Mouse (Mus musculus) gastrocnemius, postnatal 10 days (tissue): ENCODE measurements around the gene Strap. TPM values are rescaled to one million over a fixed set of nuclear protein-coding genes. Genes with fewer than 3 reads are reported as not detected.
"Not testable (repeated sequence)": the region's sequence is repeated elsewhere in the genome, so short reads cannot be mapped to it uniquely, and the experiment has no call there.

ENCODE experiments used
- DNase-seq: peaks from one replicate; pipeline ENCODE4 v3.0.0; 2021; ENCODE audit warnings: mixed read lengths
- long read RNA-seq, 2 experiments: library from polyadenylated mRNA; stranded (forward); transcript quantifications; one replicate each; pipeline ENCODE4 v2.0.0; 2021
- total RNA-seq, 2 experiments: library from RNA; stranded (reverse); gene quantifications; 2 replicates each; pipeline ENCODE4 v1.2.3; 2021

Strap gene
- total RNA-seq, result 10 to 100 TPM; 91.5 to 92.5 TPM
- long read RNA-seq, experiment 1, transcript Strap-201 (10 exons, 2,650 nt), result major isoform, 156 of 163 reads
- long read RNA-seq, experiment 1, partial matches to known transcripts, result 4 of 163 reads
- long read RNA-seq, experiment 1, other reads (novel, unspliced or antisense), result 3 of 163 reads
- long read RNA-seq, experiment 2, transcript Strap-201 (10 exons, 2,650 nt), result major isoform, 151 of 154 reads
- long read RNA-seq, experiment 2, partial matches to known transcripts, result 0 of 154 reads
- long read RNA-seq, experiment 2, other reads (novel, unspliced or antisense), result 2 of 154 reads

GRCm38 (mm10) chr6:137734846-137735609 lies at the start of gene Strap:
Gene Strap (plus strand): TSS chr6:137735078.
- peak; percentile 96 for DNase-seq

- no peak for DNase-seq
These were observed 47.2 kb upstream of the Strap start for GRCm38 (mm10) chr6:137687667-137688066.

GRCm38 (mm10) chr6:137688079-137688478 lies 46.8 kb upstream of the Strap start:
- DNase-seq, result no peak

GRCm38 (mm10) chr6:137688506-137689105 lies 46.3 kb upstream of the Strap start:
- no peak for DNase-seq

- DNase-seq, result no peak
These were observed 44.2 kb upstream of the Strap start for GRCm38 (mm10) chr6:137690550-137691119.

- no peak for DNase-seq
These were observed 40.6 kb upstream of the Strap start for GRCm38 (mm10) chr6:137694310-137694709.

GRCm38 (mm10) chr6:137695046-137695445 lies 39.8 kb upstream of the Strap start:
- no peak for DNase-seq

GRCm38 (mm10) chr6:137696445-137697204 lies 38.3 kb upstream of the Strap start:
- DNase-seq, result no peak

- no peak for DNase-seq
These were observed 35.4 kb upstream of the Strap start for GRCm38 (mm10) chr6:137699434-137699833.

GRCm38 (mm10) chr6:137702186-137702585 lies 32.7 kb upstream of the Strap start:
- no peak for DNase-seq

- DNase-seq, result no peak
These were observed 32.0 kb upstream of the Strap start for GRCm38 (mm10) chr6:137702918-137703317.

- no peak for DNase-seq
These were observed 31.4 kb upstream of the Strap start for GRCm38 (mm10) chr6:137703431-137703830.

- DNase-seq, result peak; percentile 25
These were observed 30.5 kb upstream of the Strap start for GRCm38 (mm10) chr6:137704300-137704939.

- no peak for DNase-seq
These were observed 28.7 kb upstream of the Strap start for GRCm38 (mm10) chr6:137706209-137706608.

GRCm38 (mm10) chr6:137708726-137709405 lies 26.0 kb upstream of the Strap start:
- not testable (repeated sequence) for DNase-seq

- no peak for DNase-seq
These were observed 24.5 kb upstream of the Strap start for GRCm38 (mm10) chr6:137710179-137711037.

GRCm38 (mm10) chr6:137712654-137713309 lies 22.1 kb upstream of the Strap start:
- DNase-seq, result no peak

GRCm38 (mm10) chr6:137713310-137713664 lies 21.6 kb upstream of the Strap start:
- DNase-seq, result no peak

GRCm38 (mm10) chr6:137716802-137717201 lies 18.1 kb upstream of the Strap start:
- DNase-seq, result no peak
